Mouse (Mus musculus) G1E (cell line): ENCODE measurements around the gene Bach2. TPM values are rescaled to one million over a fixed set of nuclear protein-coding genes. Genes with fewer than 3 reads are reported as not detected.

Experiments used
- ATAC-seq: 2 replicates; pipeline ENCODE4 v1.8.0; 2016; ENCODE audit warnings: mild to moderate bottlenecking; ENCODE audit not compliant: insufficient number of reproducible peaks, poor library complexity, low FRiP score, severe bottlenecking; ENCODE audit errors: extremely low read depth
- DNase-seq: peaks from one replicate; pipeline ENCODE4 v3.0.0; 2012; ENCODE audit warnings: low spot score
- H3K27me3 ChIP-seq: 2 replicates; pipeline ENCODE4 v1.6.1; 2012; ENCODE audit warnings: mild to moderate bottlenecking, low read length, inconsistent platforms; ENCODE audit not compliant: insufficient read depth
- H3K36me3 ChIP-seq: replicated peaks from 2 replicates; pipeline ENCODE3; 2012; ENCODE audit warnings: mild to moderate bottlenecking, inconsistent platforms
- H3K4me1 ChIP-seq: 2 replicates; pipeline ENCODE4 v1.6.1; 2012; ENCODE audit warnings: low read depth, low read length, inconsistent platforms, mixed read lengths; ENCODE audit not compliant: insufficient read depth
- H3K4me3 ChIP-seq: 2 replicates; pipeline ENCODE4 v1.5.1; 2012; ENCODE audit warnings: low read depth, mild to moderate bottlenecking, inconsistent platforms, low read length, moderate library complexity, mixed read lengths
- H3K9me3 ChIP-seq: replicated peaks from 2 replicates; pipeline ENCODE4 v1.6.1; 2012; ENCODE audit warnings: inconsistent platforms
- CTCF ChIP-seq: IDR thresholded peaks from 2 replicates; pipeline ENCODE4 v1.5.1; 2012; ENCODE audit warnings: low read depth, low read length, inconsistent platforms, mixed read lengths
- GATA1 ChIP-seq: IDR thresholded peaks from 2 replicates; pipeline ENCODE4 v1.6.1; 2012; ENCODE audit warnings: borderline replicate concordance, low read length, inconsistent platforms, mixed read lengths
- GATA2 ChIP-seq: IDR thresholded peaks from 2 replicates; pipeline ENCODE4 v1.6.1; 2012; ENCODE audit warnings: low read depth, low read length, inconsistent platforms, borderline replicate concordance
- POLR2AphosphoS5 ChIP-seq: IDR thresholded peaks from 2 replicates; pipeline ENCODE4 v1.6.1; 2012; ENCODE audit warnings: low read depth, low read length, inconsistent platforms; ENCODE audit not compliant: insufficient replicate concordance
- TAL1 ChIP-seq: conservative IDR thresholded peaks from 2 replicates; pipeline ENCODE4 v1.6.1; 2012; ENCODE audit warnings: low read depth, low read length, inconsistent platforms, mixed read lengths
- polyA plus RNA-seq: library from polyadenylated mRNA; stranded (reverse); fragments of >175 nt; gene quantifications from 2 replicates; pipeline ENCODE4 v1.2.3, GENCODE M21; 2012
- total RNA-seq, 2 experiments: library from RNA; stranded (forward) in 1 of 2; stranded (reverse) in 1 of 2; fragments of 200-1000 nt in 1 of 2; fragments of >200 nt in 1 of 2; fragmentation: Nextera tagmentation in 1 of 2; gene quantifications; 2 replicates each; pipeline ENCODE4 v1.2.3; 2014 to 2017

Gene Bach2
- total and polyA plus RNA-seq, 3 experiments, result 0.22 to 2.2 TPM; not detected in 1

DNA sequence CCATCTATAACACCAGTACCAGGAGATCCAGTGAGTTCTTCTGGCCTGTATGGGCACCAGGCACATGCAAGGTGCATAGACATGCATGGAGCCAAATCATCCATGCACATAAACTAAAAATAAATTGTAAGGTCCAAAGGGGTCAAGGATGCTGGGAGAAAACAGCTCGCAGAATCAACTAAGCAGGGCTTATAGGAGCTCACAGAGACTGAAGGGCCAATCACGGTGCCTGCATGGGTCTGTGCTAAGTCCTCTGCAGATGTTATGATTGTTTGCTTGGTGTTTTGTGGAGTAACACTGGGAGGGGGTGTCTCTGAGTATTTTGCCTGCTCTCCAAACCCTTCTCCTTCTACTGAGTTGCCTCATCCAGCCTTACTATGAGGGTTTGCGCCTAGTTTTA lies 209.2 kb downstream of the Bach2 start:
- no peaks in the 10 kb centered on the region for H3K4me1 ChIP-seq
- H3K4me3 ChIP-seq, result no peak overlapping the region
- DNase-seq (no peak), ATAC-seq (no peak)
- H3K27me3 ChIP-seq, result no peaks in the 10 kb centered on the region
- H3K36me3 ChIP-seq, result no peaks in the 10 kb centered on the region
- TF ChIP-seq GATA2 (no peak), CTCF (no peak), POLR2AphosphoS5 (no peak), TAL1 (no peak)
- no peaks in the 10 kb centered on the region for H3K9me3 ChIP-seq

DNA sequence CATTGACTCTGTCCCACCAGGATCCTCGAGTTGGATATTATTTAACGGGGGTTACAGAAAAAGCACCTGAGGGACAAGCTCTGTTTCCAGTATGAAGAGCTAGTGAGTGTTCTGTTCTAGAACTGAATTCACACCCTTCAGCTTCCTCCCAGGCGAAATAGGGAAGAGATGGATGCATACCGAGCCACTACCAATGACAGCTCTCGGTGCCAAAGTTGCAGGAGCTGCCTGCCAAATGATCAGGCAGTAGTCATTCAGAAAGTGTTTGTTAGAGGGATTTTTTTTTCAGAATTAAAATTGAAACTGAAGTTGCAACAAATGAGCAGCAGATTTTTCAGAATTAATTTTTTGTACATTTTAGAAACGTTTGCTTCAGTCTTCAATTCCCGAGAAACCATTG lies 223.4 kb downstream of the Bach2 start:
- Histone ChIP-seq H3K9me3 (no peaks in the 10 kb centered on the region), H3K4me1 (no peaks in the 10 kb centered on the region), H3K27me3 (no peaks in the 10 kb centered on the region), H3K4me3 (no peak overlapping the region), H3K36me3 (no peaks in the 10 kb centered on the region)
- DNase-seq (no peak), ATAC-seq (no peak)
- no peak for TF ChIP-seq GATA1
- TF ChIP-seq GATA2, result no peak
- TF ChIP-seq CTCF, result no peak
- no peak for TF ChIP-seq TAL1
- TF ChIP-seq POLR2AphosphoS5, result no peak

- no peak overlapping the region for H3K4me3 ChIP-seq
- no peaks in the 10 kb centered on the region for H3K9me3 ChIP-seq
- H3K27me3 ChIP-seq, result peaks cover 4% of the 10 kb centered on the region; the same call in 1 of the 2 replicates
- ATAC-seq (no peak), DNase-seq (no peak)
- no peaks in the 10 kb centered on the region for H3K36me3 ChIP-seq
- no peaks in the 10 kb centered on the region for H3K4me1 ChIP-seq
- TF ChIP-seq POLR2AphosphoS5 (no peak), GATA2 (no peak), CTCF (no peak)
Measured at GRCm38 (mm10) chr4:32463065-32463464, 224.5 kb downstream of the Bach2 start.

DNA sequence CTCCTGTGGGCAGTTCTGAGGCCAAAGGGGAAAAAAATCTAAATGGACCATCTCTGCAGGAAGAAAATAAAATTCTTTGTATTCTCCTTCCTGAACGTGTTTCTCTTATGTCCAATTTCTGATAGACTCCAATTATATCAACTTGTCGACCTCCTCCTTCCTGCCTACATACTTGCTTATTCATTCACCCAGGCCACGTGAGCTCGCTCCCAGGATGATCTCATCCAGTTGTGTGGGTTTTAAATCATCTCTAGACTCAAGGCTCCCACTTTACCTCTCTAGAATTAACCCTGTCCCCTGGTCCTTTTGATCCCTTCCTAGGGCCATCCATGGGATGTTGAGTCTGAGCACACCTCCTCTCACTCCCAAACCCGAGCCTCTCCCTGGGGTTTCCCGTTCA lies 225.9 kb downstream of the Bach2 start:
- H3K9me3 ChIP-seq, result no peaks in the 10 kb centered on the region
- ATAC-seq, result no peak

DNA sequence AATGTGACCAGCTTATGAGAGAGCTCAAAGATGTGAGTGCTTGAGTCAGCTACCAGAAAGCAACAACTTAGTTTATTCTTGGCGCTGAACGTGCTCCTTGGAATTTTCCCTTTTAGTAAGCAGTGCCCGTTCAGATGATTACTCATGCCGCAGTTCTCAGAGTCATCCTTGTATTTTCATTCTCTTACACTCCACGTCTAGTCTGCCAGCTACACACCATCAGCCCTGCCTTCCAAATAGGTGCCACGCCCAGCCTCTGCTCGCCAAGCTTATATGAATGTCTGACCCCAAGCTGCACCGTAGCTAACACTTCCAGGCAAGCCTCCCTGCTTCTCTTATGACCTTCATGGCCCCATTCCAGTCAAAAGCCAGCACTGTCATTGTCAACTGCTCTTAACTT lies 227.4 kb downstream of the Bach2 start:
- H3K9me3 ChIP-seq, result no peaks in the 10 kb centered on the region
- no peaks in the 10 kb centered on the region for H3K36me3 ChIP-seq
- TF ChIP-seq POLR2AphosphoS5 (no peak), CTCF (no peak), GATA1 (no peak), GATA2 (no peak), TAL1 (no peak)
- peaks cover 4% of the 10 kb centered on the region; the same call in 1 of the 2 replicates for H3K27me3 ChIP-seq
- no peaks in the 10 kb centered on the region for H3K4me1 ChIP-seq
- no peak for DNase-seq
- no peak for ATAC-seq
- H3K4me3 ChIP-seq, result no peak overlapping the region

More for the DNA sequence above, 225.9 kb downstream of the Bach2 start:
- DNase-seq, result no peak
- no peak for TF ChIP-seq GATA2
- TF ChIP-seq POLR2AphosphoS5, result no peak
- H3K4me3 ChIP-seq, result no peak overlapping the region
- H3K27me3 ChIP-seq, result peaks cover 4% of the 10 kb centered on the region; the same call in 1 of the 2 replicates
- no peaks in the 10 kb centered on the region for H3K36me3 ChIP-seq
- no peaks in the 10 kb centered on the region for H3K4me1 ChIP-seq

GRCm38 (mm10) chr4:32477977-32478660 lies 239.5 kb downstream of the Bach2 start:
- no peaks in the 10 kb centered on the region for H3K36me3 ChIP-seq
- ATAC-seq (no peak), DNase-seq (no peak)
- TF ChIP-seq CTCF (no peak), POLR2AphosphoS5 (no peak), GATA1 (no peak), GATA2 (no peak), TAL1 (no peak)
- no peaks in the 10 kb centered on the region for H3K4me1 ChIP-seq
- H3K4me3 ChIP-seq, result no peak overlapping the region
- H3K27me3 ChIP-seq, result peaks cover 4% of the 10 kb centered on the region
- H3K9me3 ChIP-seq, result no peaks in the 10 kb centered on the region
